Mouse (Mus musculus) cerebellum, adult 2 months (tissue): ENCODE data around the gene Nf1.

Source experiments
- CTCF ChIP-seq: fragments of 200-500 bp; IDR thresholded peaks from 2 replicates; pipeline ENCODE4 v1.5.1; 2011; ENCODE audit warnings: low read depth, mild to moderate bottlenecking, control low read depth, low read length, moderate library complexity, borderline replicate concordance; ENCODE audit not compliant: insufficient read depth
- POLR2A ChIP-seq: fragments of 200-500 bp; IDR thresholded peaks from 2 replicates; pipeline ENCODE4 v1.6.1; 2011; ENCODE audit warnings: low read length, control low read depth, borderline replicate concordance; ENCODE audit not compliant: insufficient read depth

DNA sequence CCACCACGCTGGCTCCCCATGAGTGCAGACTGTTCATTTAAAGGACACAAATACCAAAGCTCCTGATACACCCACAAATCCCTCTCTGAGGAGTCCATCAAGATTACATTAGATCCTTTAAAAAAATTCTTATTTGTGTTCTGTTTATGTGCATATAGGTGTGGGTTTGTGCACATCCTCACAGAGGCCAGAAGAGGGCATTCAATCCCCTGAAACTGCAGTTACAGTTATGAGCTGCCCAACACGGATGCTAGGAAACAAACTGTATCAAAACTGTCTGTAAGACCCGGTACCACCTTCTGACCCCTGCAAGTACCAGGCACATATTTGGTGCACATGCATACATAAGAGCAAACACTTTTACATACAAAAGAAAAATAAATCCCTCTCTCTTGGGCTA is 289.2 kb downstream of the Nf1 start:
- TF ChIP-seq POLR2A: no peak
- peak; percentile 32; the same call in 1 of the 2 replicates for TF ChIP-seq CTCF
